Mouse (Mus musculus) c-Kit-positive CD71-negative TER-119-negative erythroid progenitor cells, embryonic 14.5 days (primary cell): ENCODE measurements around the gene Ankib1.

ENCODE experiments used
- DNase-seq: peaks from one replicate; pipeline ENCODE4 v3.0.0-alpha.2; 2013; ENCODE audit warnings: low read depth

Gene Ankib1

DNA sequence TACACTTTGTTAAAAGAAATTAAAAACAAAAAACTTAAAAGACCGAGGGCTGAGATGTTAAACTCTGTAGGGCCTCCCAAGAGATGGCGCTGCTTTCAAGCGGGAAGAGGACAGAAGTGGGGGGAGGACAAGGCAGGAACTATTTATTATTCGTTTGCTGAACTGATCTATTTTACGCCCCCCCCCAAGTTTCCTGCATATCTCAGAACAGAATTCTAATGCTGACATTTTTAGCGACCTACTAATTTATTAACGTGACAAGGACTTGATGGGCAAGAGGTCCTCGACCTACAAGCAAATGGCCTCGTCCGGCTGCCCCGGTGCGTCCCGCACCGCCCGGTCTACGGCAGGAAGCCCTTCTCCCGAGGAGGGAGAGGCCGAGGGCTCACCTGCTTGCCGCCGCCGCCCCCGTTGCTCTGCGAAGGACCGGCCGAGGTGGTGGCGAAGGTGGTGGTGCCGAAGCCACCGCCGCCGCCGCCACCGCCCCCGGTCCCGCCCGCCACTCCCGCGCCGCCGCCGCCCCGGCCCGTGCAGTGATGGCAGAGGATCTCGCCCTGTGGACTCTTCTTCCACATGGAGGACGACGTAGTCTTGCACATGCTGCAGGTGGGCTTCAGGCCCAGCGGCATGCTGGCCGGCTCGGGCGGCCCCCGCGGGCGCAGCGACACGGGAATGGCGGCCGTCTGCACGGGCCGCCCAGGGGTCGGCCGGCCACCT, 155.6 kb downstream of the Ankib1 start:
- peak; percentile 41 for DNase-seq

DNA sequence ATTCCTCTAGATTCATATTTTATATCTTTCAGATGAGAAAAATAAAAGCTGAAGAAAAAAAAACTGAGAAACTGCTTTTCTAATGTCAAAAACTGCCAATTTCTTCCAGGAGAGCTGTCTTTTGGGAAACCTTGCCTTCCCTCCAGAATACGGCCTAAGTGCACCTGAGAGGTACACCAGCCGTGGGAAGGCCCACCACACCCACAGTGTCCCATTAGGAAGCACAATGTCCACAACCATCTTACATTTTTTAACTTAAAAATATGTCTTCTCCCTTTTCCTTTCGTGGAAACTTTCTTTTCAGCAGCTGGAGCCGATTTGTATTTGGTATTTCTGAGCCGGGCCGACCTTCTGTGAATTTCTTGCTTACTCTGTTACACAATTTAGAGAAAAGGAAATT, 156.2 kb downstream of the Ankib1 start:
- no peak for DNase-seq

DNA sequence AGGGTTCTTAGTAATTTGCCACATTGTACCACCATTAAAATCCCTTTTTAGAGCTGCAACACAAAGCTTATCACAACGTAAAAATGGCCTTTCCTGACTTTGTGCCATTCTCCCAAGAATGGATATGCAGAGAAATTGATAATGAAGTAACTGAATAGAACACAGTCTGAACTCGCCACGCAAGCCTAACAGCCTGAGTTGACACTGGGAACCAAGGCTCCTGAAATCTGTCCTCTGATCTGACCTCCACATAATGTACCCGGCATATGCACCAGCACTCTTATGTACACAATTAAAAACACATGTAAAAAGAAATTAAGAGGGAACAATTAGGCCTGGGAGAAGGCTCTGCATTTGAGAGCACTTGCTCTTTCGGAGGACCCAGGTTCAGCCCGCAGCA, 157.4 kb downstream of the Ankib1 start:
- no peak for DNase-seq

DNA sequence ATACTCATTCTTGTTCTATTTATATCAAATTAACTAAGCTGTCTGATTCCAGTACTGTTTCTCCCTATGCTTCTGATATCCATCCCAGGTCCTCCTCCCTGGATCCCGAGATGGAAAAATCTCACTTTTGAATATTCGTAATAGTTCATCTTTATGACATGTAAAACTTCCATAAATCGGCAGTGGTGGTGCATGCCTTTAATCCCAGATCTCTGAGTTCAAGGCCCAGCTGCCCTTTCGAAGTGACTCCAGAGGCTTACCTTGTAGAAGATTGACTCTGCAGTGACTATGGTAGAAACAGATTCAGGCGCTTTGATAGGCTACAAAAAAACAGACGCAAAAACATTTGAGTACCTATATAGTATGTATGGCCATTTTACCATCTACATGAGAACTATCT, 158.1 kb downstream of the Ankib1 start:
- DNase-seq = no peak
